Mouse (Mus musculus) spleen, postnatal 4 days (tissue): Measurements from ENCODE around the gene Ctnna3.

Experiments used
- DNase-seq, 2 experiments: peaks; one replicate each; pipeline ENCODE4 v3.0.0; 2022; ENCODE audit warnings: low spot score in 2 of 2

Gene Ctnna3

GRCm38 (mm10) chr10:63692039-63692438 lies 262.1 kb downstream of the Ctnna3 start:
- no peak for DNase-seq

GRCm38 (mm10) chr10:63710211-63710610 lies 280.3 kb downstream of the Ctnna3 start:
- DNase-seq = no peak

GRCm38 (mm10) chr10:63712530-63712929 lies 282.6 kb downstream of the Ctnna3 start:
- no peak for DNase-seq

GRCm38 (mm10) chr10:63714151-63714550 lies 284.3 kb downstream of the Ctnna3 start:
- DNase-seq = no peak

DNA sequence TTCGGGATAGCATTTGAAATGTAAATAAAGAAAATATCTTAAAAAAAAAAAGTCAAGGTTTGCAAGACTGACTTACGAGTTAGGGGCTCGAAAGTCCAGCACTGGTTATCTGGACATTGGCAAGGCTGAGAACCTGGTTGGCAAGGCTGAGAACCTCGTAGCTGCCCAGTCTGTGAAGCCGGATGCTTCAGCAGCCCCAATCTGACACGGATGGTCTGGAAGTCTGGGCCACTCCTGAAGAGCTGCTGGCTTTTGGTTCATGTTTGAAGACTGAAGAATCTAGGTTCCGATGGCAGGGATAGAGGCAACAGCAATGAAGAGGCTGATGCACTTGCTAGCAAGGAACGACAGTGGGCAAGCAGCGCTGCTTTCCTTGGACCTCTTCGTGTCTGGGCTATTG lies 339.0 kb downstream of the Ctnna3 start:
- no peak for DNase-seq

DNA sequence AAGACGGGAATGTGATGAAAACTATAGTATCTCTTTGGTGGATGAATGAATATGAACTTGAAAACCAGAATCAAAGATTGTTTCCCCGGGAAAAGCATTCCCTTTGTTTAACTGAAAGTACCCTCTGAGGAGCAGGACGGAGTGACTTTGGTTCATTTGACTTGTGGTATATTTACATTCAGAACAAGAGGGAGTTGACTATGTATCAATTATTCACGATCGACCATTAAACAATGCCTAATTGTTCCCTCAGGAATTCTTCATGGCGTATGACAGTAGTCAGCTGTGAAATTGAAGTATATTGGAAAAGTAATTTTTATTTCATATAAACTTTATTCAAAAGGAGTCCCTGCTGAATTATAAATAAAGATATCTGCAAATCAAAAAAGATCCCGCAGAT lies 341.8 kb downstream of the Ctnna3 start:
- no peak for DNase-seq

- DNase-seq = no peak
These were observed 342.2 kb downstream of the Ctnna3 start for GRCm38 (mm10) chr10:63772074-63772473.

DNA sequence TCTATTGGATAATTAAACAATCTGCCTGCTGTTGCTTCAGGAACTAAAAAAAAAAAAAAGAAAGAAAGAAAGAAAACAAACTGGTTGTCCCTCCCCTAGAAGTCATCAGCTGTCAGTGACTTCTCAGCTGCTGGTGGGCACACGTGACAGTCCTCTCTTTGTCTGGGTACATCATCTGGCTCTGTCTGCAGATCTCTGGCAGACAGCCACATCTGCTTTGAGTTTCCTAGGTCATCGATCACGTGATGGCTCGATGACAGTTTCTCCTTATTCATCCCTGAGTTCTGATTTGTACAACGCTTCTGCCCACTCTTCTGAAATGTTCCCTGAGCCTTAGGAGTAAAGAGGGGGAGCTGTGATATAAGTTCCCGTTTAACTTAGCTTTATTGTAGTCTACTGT lies 352.1 kb downstream of the Ctnna3 start:
- DNase-seq = no peak

DNA sequence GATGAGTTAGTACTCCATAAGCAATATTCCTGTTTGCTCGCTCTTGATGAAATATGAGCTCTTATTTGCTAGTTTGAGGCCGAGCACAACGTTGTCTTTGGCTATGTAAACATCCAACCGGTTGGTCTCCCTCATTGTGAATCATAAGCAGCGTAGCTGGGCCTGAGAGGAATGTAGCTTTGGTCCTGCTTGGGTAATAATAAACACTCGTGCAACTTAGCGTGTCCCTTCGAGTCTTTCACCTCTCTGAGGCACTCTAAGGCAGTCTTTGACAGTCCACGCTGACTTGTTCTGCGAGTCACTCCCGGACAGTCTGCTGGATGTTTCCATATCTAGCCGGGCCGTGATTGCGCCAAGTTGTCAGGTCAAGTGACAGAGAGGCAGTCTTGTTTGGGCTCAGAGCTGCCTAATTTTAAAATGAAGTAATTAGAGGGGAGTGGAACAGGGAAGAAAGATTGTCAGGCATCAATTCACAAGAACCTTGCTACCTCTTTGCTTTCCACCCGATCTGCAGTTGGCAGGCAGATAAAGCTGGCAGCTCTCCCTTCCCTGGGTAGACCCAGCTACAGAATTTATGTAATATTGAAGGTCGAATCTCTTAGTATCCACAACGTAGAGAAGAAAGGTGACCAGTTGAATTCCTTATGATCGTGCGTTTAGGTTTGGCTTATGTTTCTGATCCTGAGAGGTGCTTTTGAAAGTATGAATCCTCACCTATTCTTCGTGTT lies 355.1 kb downstream of the Ctnna3 start:
- no peak for DNase-seq

DNA sequence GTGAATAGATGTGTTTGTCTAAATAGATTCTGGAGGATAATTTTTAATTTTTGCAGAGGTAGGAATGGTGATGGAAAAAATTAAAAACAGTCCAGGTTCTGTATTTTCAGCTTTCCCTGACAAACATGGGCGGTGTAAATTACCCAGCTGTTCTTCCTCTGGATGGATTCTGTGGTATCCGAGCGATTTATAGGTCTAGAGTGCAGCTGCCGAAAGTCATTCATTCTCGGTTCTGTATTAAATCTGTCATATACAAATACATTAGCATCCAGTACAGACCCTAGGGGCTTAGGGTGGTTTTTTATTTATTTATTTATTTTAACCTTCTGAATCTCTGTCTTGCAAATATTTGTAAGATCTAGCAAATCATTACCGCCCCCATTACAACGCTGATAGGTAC lies 356.5 kb downstream of the Ctnna3 start:
- DNase-seq = no peak

DNA sequence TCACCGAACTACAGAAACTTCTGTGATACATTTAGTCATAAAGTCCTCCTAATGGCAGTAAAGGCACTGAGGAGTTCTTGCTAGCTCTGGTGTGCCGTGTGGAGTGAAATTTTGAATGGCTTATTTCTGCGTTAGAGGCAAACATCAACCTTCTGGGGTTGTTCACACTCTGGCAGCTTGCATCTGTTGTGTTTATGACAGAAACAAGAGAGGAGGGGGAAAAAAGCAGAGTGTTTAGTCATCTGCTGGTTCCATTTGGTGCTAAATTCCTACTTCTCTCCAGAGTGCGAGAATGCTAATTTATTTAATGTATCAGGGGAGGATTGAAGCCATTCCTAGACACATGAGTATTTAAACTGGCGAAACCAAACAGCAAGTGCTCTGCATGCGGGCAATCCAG lies 374.0 kb downstream of the Ctnna3 start:
- DNase-seq = no peak

DNA sequence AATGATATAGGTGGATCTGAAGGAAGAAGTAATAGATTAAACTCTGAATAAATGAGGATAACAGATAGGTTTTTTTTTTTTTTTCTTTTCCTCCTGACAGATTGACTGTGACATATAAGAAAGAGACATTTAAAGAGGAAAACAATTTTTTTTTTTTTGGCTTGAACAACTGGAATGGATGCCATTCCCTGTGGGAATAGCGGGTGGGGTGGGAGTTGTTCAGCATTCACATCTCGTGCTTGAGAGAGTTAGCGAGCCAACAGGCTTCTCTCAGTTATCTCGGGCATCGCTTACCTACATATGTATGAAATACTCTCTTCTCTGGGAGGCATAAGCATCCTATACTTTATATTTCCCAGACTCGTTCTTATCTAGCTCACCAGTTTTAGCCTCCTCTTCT lies 375.7 kb downstream of the Ctnna3 start:
- no peak for DNase-seq

DNA sequence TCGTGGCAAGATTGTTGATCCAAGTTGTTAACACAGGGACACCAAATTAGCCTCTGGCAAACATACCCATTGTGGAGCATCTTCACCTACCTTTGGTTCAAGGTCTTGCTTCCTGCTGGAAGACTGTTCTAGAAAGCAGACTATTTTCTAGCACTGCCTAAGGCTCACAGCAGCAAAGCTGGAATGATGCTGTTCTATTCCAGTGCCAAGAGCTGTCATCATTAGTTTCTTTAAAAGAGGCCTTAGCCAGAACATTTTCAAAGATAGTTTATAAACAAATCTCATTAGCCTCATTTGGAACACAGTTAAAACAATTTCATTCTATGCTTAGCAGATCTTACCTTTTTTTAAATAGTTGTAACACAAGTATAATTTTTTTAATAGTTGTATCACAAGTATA lies 376.4 kb downstream of the Ctnna3 start:
- DNase-seq = no peak

- no peak for DNase-seq
These were observed 380.2 kb downstream of the Ctnna3 start for GRCm38 (mm10) chr10:63810043-63810617.

DNA sequence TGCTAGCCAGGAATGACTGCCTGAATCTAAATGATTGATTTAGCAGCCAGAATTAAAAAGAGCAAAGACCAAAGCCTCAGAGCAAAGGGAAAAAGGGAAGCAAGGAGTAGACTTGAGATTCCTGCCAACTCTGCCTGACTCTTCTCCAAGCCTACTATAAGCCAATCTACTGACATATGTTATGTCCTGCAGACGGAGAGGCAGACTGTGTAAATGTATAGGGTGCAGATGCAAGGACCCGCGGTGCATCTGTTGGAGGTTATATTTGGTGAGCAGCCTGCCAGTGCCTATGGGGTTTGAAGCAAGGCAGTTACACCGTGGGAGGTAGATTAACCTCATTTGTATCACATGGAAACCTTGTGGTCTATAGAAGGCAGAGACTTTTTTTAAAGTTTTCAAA lies 409.1 kb downstream of the Ctnna3 start:
- DNase-seq = no peak

DNA sequence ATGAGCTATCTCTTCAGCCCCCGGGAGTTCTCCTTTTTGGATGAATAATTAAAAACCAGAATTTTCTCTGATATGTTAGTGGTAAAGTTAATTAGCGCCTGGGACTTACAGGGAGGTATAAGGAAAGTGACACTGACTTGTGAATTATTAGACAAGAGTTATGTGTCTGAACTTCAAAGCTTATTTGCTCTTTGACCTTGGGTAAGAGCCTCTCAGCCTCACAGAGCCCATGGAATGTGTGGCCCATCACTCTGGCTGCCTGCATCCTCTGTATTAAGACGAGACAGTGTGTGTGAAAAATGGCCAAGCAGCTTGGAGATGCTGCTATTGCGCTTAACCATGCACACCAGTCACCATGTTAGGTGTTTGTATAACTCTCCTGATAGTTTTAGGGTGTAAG lies 422.0 kb downstream of the Ctnna3 start:
- no peak for DNase-seq

DNA sequence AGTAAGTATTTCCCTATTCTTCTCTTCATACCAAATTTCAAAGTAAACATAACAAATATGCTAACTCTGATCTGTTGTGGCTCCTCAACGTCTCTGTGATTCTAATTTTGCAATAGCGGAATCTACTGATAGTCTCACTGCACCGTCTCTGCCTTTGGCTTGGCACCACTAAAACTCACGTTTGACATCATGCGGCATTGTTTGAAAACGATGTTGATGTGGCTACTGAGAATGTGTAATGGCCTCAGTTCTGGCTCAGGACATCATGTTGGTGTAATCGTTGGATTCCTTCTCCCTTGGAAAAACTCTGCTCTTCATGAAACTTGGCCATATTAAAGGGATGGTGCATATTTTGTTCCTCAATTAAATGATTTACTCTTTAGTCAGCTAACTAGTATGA lies 439.2 kb downstream of the Ctnna3 start:
- DNase-seq = no peak

GRCm38 (mm10) chr10:63880462-63880903 lies 450.6 kb downstream of the Ctnna3 start:
- no peak for DNase-seq

GRCm38 (mm10) chr10:63886449-63887088 lies 456.7 kb downstream of the Ctnna3 start:
- no peak for DNase-seq

- DNase-seq = no peak
These were observed 464.7 kb downstream of the Ctnna3 start for GRCm38 (mm10) chr10:63894612-63895011.

DNA sequence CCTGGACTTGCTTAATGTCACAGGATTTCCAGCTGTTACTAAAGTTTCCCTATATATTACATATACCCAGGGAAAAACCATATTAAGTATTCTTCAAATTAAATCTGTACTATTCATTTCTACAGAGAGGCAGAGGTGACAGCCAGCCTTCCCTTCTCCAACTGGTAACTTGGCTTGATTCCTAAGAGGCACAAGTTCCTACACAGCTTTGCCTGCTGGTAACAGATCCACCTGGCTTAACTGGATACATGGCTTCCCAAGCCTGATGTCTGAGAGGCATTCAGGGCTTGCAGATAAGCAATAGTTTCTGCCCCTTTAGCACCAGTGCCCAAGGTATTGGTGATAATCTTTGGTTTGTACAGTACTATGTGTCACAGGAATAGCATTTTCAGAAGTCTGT lies 470.0 kb downstream of the Ctnna3 start:
- DNase-seq = no peak

- DNase-seq = no peak
These were observed 479.0 kb downstream of the Ctnna3 start for GRCm38 (mm10) chr10:63908878-63909277.

DNA sequence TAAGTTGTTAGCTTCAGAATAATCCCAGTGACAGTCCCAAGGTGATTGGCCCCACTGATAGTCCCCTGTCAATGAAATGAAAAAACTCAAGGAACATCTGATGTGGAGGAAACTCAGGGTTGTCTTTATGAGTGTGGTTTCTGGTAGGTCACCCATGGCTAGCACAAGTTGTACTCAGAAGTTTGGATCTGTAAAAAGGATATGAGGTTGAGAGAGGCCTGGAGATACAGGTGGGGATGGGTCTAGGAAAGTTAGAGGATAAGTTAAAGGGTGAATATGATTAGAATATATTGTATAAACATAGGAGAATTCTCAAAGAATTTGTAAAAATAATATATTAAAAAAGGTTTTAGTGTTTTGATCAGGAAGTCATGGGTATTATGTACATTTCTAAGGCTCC lies 497.4 kb downstream of the Ctnna3 start, which contains the start of gene Gm10118:
TSS of gene Gm10118 (minus strand) at position 101 of the 400 bp plus-strand sequence.
- DNase-seq = no peak
